Mouse (Mus musculus): Measurements from ENCODE around the gene Eml4. TPM values are rescaled to one million over a fixed set of nuclear protein-coding genes. Genes with fewer than 3 reads are reported as not detected.

Eml4 gene
- total and polyA plus RNA-seq, 3 experiments, result 3.7 to 30.2 (median 26.4) TPM

GRCm38 (mm10) chr17:83503693-83504092 is 153.0 kb downstream of the Eml4 start:
- H3K9me3 ChIP-seq (replicated peaks), result no peaks in the 10 kb centered on the region
- H3K36me3 ChIP-seq (replicated peaks), result peaks cover 80% of the 10 kb centered on the region
- DNase-seq (ENCODE audit: low spot score) (no peak), ATAC-seq (ENCODE audit: extremely low read depth, insufficient number of reproducible peaks, low FRiP score, poor library complexity, severe bottlenecking) (no peak)
- peaks cover 6% of the 10 kb centered on the region; the same call in 1 of the 2 replicates for H3K4me1 ChIP-seq (ENCODE audit: insufficient read depth, low read depth, low read length)
- H3K4me3 ChIP-seq (ENCODE audit: low read depth, low read length), result no peak overlapping the region
- H3K27me3 ChIP-seq (ENCODE audit: insufficient read depth, low read length), result no peaks in the 10 kb centered on the region
- no peak for TF ChIP-seq CTCF (IDR thresholded peaks at IDR 0.05; ENCODE audit: low read depth, low read length)
- no peak for TF ChIP-seq TAL1 (conservative IDR thresholded peaks at IDR 0.05; ENCODE audit: low read depth, low read length)
- TF ChIP-seq POLR2AphosphoS5 (IDR thresholded peaks at IDR 0.05; ENCODE audit: insufficient replicate concordance, low read depth, low read length), result no peak
- TF ChIP-seq GATA2 (IDR thresholded peaks at IDR 0.05; ENCODE audit: borderline replicate concordance, low read depth, low read length), result no peak
- TF ChIP-seq GATA1 (IDR thresholded peaks at IDR 0.05; ENCODE audit: borderline replicate concordance, low read length), result no peak

GRCm38 (mm10) chr17:83512130-83512529 is 161.4 kb downstream of the Eml4 start:
- H3K9me3 ChIP-seq (replicated peaks), result no peaks in the 10 kb centered on the region
- DNase-seq (ENCODE audit: low spot score), result no peak
- ATAC-seq (ENCODE audit: extremely low read depth, insufficient number of reproducible peaks, low FRiP score, poor library complexity, severe bottlenecking), result no peak
- peaks cover 33% of the 10 kb centered on the region for H3K36me3 ChIP-seq (replicated peaks)
- H3K4me1 ChIP-seq (ENCODE audit: insufficient read depth, low read depth, low read length), result peaks cover 40% of the 10 kb centered on the region
- H3K4me3 ChIP-seq (ENCODE audit: low read depth, low read length), result no peak overlapping the region; the same call in 1 of the 2 replicates
- TF ChIP-seq GATA1 (IDR thresholded peaks at IDR 0.05; ENCODE audit: borderline replicate concordance, low read length) (no peak), CTCF (IDR thresholded peaks at IDR 0.05; ENCODE audit: low read depth, low read length) (no peak), POLR2AphosphoS5 (IDR thresholded peaks at IDR 0.05; ENCODE audit: insufficient replicate concordance, low read depth, low read length) (no peak), TAL1 (conservative IDR thresholded peaks at IDR 0.05; ENCODE audit: low read depth, low read length) (no peak), GATA2 (IDR thresholded peaks at IDR 0.05; ENCODE audit: borderline replicate concordance, low read depth, low read length) (no peak)
- no peaks in the 10 kb centered on the region for H3K27me3 ChIP-seq (ENCODE audit: insufficient read depth, low read length)

- peaks cover 37% of the 10 kb centered on the region for H3K4me1 ChIP-seq (ENCODE audit: insufficient read depth, low read depth, low read length)
- DNase-seq (ENCODE audit: low spot score) (no peak), ATAC-seq (ENCODE audit: extremely low read depth, insufficient number of reproducible peaks, low FRiP score, poor library complexity, severe bottlenecking) (0 out of 2 replicates have a peak, but pooled peaks have one; percentile 6)
- no peak for TF ChIP-seq POLR2AphosphoS5 (IDR thresholded peaks at IDR 0.05; ENCODE audit: insufficient replicate concordance, low read depth, low read length)
- TF ChIP-seq TAL1 (conservative IDR thresholded peaks at IDR 0.05; ENCODE audit: low read depth, low read length), result no peak
- TF ChIP-seq CTCF (IDR thresholded peaks at IDR 0.05; ENCODE audit: low read depth, low read length), result no peak
- no peak for TF ChIP-seq GATA2 (IDR thresholded peaks at IDR 0.05; ENCODE audit: borderline replicate concordance, low read depth, low read length)
- TF ChIP-seq GATA1 (IDR thresholded peaks at IDR 0.05; ENCODE audit: borderline replicate concordance, low read length), result no peak
- peaks cover 17% of the 10 kb centered on the region for H3K36me3 ChIP-seq (replicated peaks)
- H3K4me3 ChIP-seq (ENCODE audit: low read depth, low read length), result peak overlapping the region; percentile 90
- no peaks in the 10 kb centered on the region for H3K9me3 ChIP-seq (replicated peaks)
- no peaks in the 10 kb centered on the region for H3K27me3 ChIP-seq (ENCODE audit: insufficient read depth, low read length)
Measured at GRCm38 (mm10) chr17:83513655-83514212, 163.0 kb downstream of the Eml4 start.

- DNase-seq (ENCODE audit: low spot score) (peak; percentile 77), ATAC-seq (ENCODE audit: extremely low read depth, insufficient number of reproducible peaks, low FRiP score, poor library complexity, severe bottlenecking) (peak; percentile 98)
- Histone ChIP-seq H3K4me3 (ENCODE audit: low read depth, low read length) (peak overlapping the region; percentile 90), H3K27me3 (ENCODE audit: insufficient read depth, low read length) (no peaks in the 10 kb centered on the region), H3K4me1 (ENCODE audit: insufficient read depth, low read depth, low read length) (peaks cover 37% of the 10 kb centered on the region), H3K36me3 (replicated peaks) (peaks cover 12% of the 10 kb centered on the region), H3K9me3 (replicated peaks) (no peaks in the 10 kb centered on the region)
- TF ChIP-seq TAL1 (conservative IDR thresholded peaks at IDR 0.05; ENCODE audit: low read depth, low read length) (no peak), GATA1 (IDR thresholded peaks at IDR 0.05; ENCODE audit: borderline replicate concordance, low read length) (no peak), POLR2AphosphoS5 (IDR thresholded peaks at IDR 0.05; ENCODE audit: insufficient replicate concordance, low read depth, low read length) (no peak), CTCF (IDR thresholded peaks at IDR 0.05; ENCODE audit: low read depth, low read length) (no peak), GATA2 (IDR thresholded peaks at IDR 0.05; ENCODE audit: borderline replicate concordance, low read depth, low read length) (no peak)
Measured at GRCm38 (mm10) chr17:83514213-83514701, 163.5 kb downstream of the Eml4 start.

GRCm38 (mm10) chr17:83517280-83518015 is 166.7 kb downstream of the Eml4 start, which contains the start of gene Cox7a2l:
Gene Cox7a2l (minus strand): TSS chr17:83517330.
- no peak for DNase-seq (ENCODE audit: low spot score)
- TF ChIP-seq POLR2AphosphoS5 (IDR thresholded peaks at IDR 0.05; ENCODE audit: insufficient replicate concordance, low read depth, low read length) (no peak), GATA2 (IDR thresholded peaks at IDR 0.05; ENCODE audit: borderline replicate concordance, low read depth, low read length) (no peak), CTCF (IDR thresholded peaks at IDR 0.05; ENCODE audit: low read depth, low read length) (no peak), GATA1 (IDR thresholded peaks at IDR 0.05; ENCODE audit: borderline replicate concordance, low read length) (no peak), TAL1 (conservative IDR thresholded peaks at IDR 0.05; ENCODE audit: low read depth, low read length) (no peak)
- ATAC-seq (ENCODE audit: extremely low read depth, insufficient number of reproducible peaks, low FRiP score, poor library complexity, severe bottlenecking), result no peak
- H3K36me3 ChIP-seq (replicated peaks), result no peaks in the 10 kb centered on the region
- peaks cover 27% of the 10 kb centered on the region for H3K4me1 ChIP-seq (ENCODE audit: insufficient read depth, low read depth, low read length)
- H3K27me3 ChIP-seq (ENCODE audit: insufficient read depth, low read length), result 0 out of 2 replicates have a peak, but pooled peaks cover 2% of the 10 kb centered on the region
- no peak within 1 kb of the TSS for H3K4me3 ChIP-seq (ENCODE audit: low read depth, low read length)
- H3K9me3 ChIP-seq (replicated peaks), result no peaks in the 10 kb centered on the region

GRCm38 (mm10) chr17:83521881-83522280 is 171.2 kb downstream of the Eml4 start:
- TF ChIP-seq POLR2AphosphoS5 (IDR thresholded peaks at IDR 0.05; ENCODE audit: insufficient replicate concordance, low read depth, low read length) (no peak), GATA2 (IDR thresholded peaks at IDR 0.05; ENCODE audit: borderline replicate concordance, low read depth, low read length) (no peak), TAL1 (conservative IDR thresholded peaks at IDR 0.05; ENCODE audit: low read depth, low read length) (no peak), CTCF (IDR thresholded peaks at IDR 0.05; ENCODE audit: low read depth, low read length) (no peak), GATA1 (IDR thresholded peaks at IDR 0.05; ENCODE audit: borderline replicate concordance, low read length) (no peak)
- Histone ChIP-seq H3K4me3 (ENCODE audit: low read depth, low read length) (no peak overlapping the region), H3K36me3 (replicated peaks) (no peaks in the 10 kb centered on the region), H3K9me3 (replicated peaks) (no peaks in the 10 kb centered on the region), H3K4me1 (ENCODE audit: insufficient read depth, low read depth, low read length) (peaks cover 40% of the 10 kb centered on the region), H3K27me3 (ENCODE audit: insufficient read depth, low read length) (0 out of 2 replicates have a peak, but pooled peaks cover 5% of the 10 kb centered on the region)
- ATAC-seq (ENCODE audit: extremely low read depth, insufficient number of reproducible peaks, low FRiP score, poor library complexity, severe bottlenecking) (no peak), DNase-seq (ENCODE audit: low spot score) (no peak)

Measured in G1E (cell line).